Mouse (Mus musculus) lung, postnatal 0 days (tissue): ENCODE results near the gene Msmb. TPM values are rescaled to one million over a fixed set of nuclear protein-coding genes. Genes with fewer than 3 reads are reported as not detected.
A peak's percentile ranks its signal among the peaks of the same experiment; 100 is the strongest.

Experiments used
- ATAC-seq: fragments of 200-750 bp; cut with Nextera tagmentation; 2 replicates; pipeline ENCODE4 v1.8.0; 2017; ENCODE audit warnings: moderate library complexity
- DNase-seq: peaks from one replicate; pipeline ENCODE4 v3.0.0-alpha.2; 2016; ENCODE audit warnings: low spot score
- H3K27ac ChIP-seq: fragments of 300-500 bp; sonication (generic); 2 replicates; pipeline ENCODE4 v1.5.1; 2014; ENCODE audit warnings: antibody characterized with exemption, mild to moderate bottlenecking, low read length, mixed read lengths
- H3K27me3 ChIP-seq: fragments of 300-500 bp; sonication (generic); replicated peaks from 2 replicates; pipeline ENCODE4 v1.6.1; 2014; ENCODE audit warnings: low read length, mixed read lengths; ENCODE audit not compliant: insufficient read depth
- H3K36me3 ChIP-seq: fragments of 300-500 bp; sonication (generic); 2 replicates; pipeline ENCODE4 v1.6.1; 2014; ENCODE audit warnings: low read length, mixed read lengths; ENCODE audit not compliant: insufficient read depth
- H3K4me1 ChIP-seq: fragments of 300-500 bp; sonication (generic); 2 replicates; pipeline ENCODE4 v1.6.1; 2014; ENCODE audit warnings: antibody characterized with exemption, low read depth, low read length, mixed read lengths; ENCODE audit not compliant: insufficient read depth
- H3K4me2 ChIP-seq: fragments of 300-500 bp; sonication (generic); replicated peaks from 2 replicates; pipeline ENCODE4 v1.6.1; 2014; ENCODE audit warnings: low read depth, mild to moderate bottlenecking, low read length, moderate library complexity, mixed read lengths
- H3K4me3 ChIP-seq: fragments of 300-500 bp; sonication (generic); 2 replicates; pipeline ENCODE4 v1.5.1; 2014; ENCODE audit warnings: low read depth, low read length
- H3K9ac ChIP-seq: fragments of 300-500 bp; sonication (generic); replicated peaks from 2 replicates; pipeline ENCODE4 v1.6.1; 2014; ENCODE audit warnings: low read depth, mild to moderate bottlenecking
- H3K9me3 ChIP-seq: fragments of 300-500 bp; sonication (generic); 2 replicates; pipeline ENCODE4 v1.6.1; 2016; ENCODE audit warnings: low read length, mixed read lengths
- CTCF ChIP-seq: IDR thresholded peaks from 2 replicates; pipeline ENCODE4 v1.5.1; 2016; ENCODE audit warnings: antibody characterized with exemption, mild to moderate bottlenecking
- EP300 ChIP-seq: IDR thresholded peaks from 2 replicates; pipeline ENCODE4 v1.6.1; 2016; ENCODE audit warnings: antibody characterized with exemption, mild to moderate bottlenecking, control low read depth
- WGBS: fragments of 180-500 bp; shearing (Covaris S2); extraction: QIAGEN DNeasy Blood & Tissue Kit; methylation state at CpG from one replicate; pipeline ENCODE4 v1.1.7; 2014; 5-methylcytosine and 5-hydroxymethylcytosine counted together
- polyA plus RNA-seq: library from polyadenylated mRNA; unstranded; fragments of >200 nt; fragmentation: Nextera tagmentation; extraction: Ambion mirVana; gene quantifications from 2 replicates; pipeline ENCODE4 v1.2.1, GENCODE M21; 2015

The Msmb gene
- polyA plus RNA-seq, 1 experiment from 2014 or later: not detected

DNA sequence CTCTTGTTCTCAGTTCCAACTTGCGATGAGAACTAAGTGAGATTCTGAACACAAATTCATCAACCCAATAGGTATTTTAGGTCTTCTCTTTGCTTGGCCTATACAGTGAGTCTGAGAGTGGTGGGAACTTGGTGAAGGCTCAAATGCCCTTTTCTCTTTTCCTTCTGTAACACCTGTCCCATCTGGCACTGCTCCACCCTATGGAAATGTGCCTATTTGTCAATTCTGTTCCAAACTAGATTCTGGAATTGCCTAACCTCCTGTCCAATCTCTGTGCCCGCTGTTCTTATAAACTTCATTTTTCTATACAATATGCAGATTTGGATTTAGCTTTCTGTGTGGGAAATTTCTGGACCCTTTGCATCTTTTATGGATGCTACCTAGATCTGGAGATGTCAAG, 11.3 kb downstream of the Msmb start:
- no peak for TF ChIP-seq EP300
- no peak for TF ChIP-seq CTCF
- ATAC-seq (no peak), DNase-seq (no peak)
- Histone ChIP-seq H3K27me3 (peaks cover 3% of the 10 kb centered on the region; the same call in 1 of the 2 replicates), H3K4me2 (no peak overlapping the region), H3K4me1 (no peaks in the 10 kb centered on the region), H3K9ac (no peak overlapping the region), H3K36me3 (no peaks in the 10 kb centered on the region), H3K27ac (no peak overlapping the region), H3K9me3 (no peaks in the 10 kb centered on the region), H3K4me3 (no peak overlapping the region)
- 93% methylated on average over 2 of the region's 2 CpGs for WGBS

DNA sequence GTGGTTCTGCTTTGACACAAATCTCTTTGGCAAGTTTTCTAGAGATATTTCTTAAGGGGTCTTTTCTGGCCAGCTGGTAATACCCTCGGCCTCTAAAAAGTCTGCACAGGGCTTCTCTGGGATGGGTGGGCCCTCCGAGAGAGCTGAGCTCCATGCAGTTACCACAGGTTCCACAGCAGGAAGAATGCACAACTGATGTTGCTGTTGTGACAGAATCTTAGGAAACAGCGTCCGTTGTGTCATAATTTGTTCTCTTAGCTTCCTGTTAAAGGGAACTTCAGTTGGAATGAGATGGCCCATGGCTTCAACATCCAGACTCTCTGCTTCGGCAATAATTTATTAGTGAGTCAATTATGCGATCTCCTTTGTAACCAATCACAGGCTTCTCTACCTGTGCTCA, 12.9 kb downstream of the Msmb start:
- no peak overlapping the region for H3K9ac ChIP-seq
- WGBS: 80% methylated on average over 6 of the region's 6 CpGs
- H3K4me3 ChIP-seq: no peak overlapping the region
- no peak overlapping the region for H3K4me2 ChIP-seq
- no peak overlapping the region for H3K27ac ChIP-seq
- no peaks in the 10 kb centered on the region for H3K36me3 ChIP-seq
- TF ChIP-seq EP300: no peak
- no peak for TF ChIP-seq CTCF
- no peak for DNase-seq
- no peaks in the 10 kb centered on the region for H3K4me1 ChIP-seq
- H3K27me3 ChIP-seq: peaks cover 3% of the 10 kb centered on the region; the same call in 1 of the 2 replicates
- no peaks in the 10 kb centered on the region for H3K9me3 ChIP-seq
- ATAC-seq: no peak

DNA sequence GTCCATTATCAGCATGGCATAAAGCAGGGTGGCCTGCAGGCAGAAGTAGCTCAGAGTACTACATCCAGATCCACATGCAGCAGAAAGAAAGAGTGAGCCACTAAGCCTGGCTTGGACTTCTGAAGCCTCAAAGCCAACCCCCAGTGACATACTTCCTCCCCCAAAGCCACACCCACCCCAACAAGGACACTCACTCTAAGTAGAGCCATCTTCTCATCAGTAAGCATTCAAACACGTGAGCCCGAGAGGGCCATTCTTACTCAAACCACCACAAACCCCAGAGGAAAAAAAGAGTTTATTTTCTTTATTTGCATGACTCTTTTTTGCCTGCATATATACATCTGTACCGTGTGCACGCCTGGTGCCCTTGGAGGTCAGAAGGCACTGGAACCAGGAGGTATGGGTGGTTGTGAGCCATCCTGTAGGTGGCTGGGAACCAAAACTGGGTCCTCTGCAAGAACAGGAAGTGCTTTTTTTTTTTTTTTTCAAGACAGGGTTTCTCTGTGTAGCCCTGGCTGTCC, 17.4 kb downstream of the Msmb start:
- no peak overlapping the region for H3K9ac ChIP-seq
- H3K4me2 ChIP-seq: peak overlapping the region; percentile 47
- WGBS: 18% methylated on average over 4 of the region's 4 CpGs
- peak; percentile 38 for ATAC-seq
- TF ChIP-seq EP300: no peak
- no peak; the same call in 1 of the 2 replicates for TF ChIP-seq CTCF
- no peaks in the 10 kb centered on the region for H3K9me3 ChIP-seq
- no peaks in the 10 kb centered on the region for H3K36me3 ChIP-seq
- peak overlapping the region; percentile 81 for H3K4me3 ChIP-seq
- peak; percentile 40 for DNase-seq
- peak overlapping the region; percentile 5; the same call in 1 of the 2 replicates for H3K27ac ChIP-seq
- peaks cover 23% of the 10 kb centered on the region for H3K4me1 ChIP-seq
- H3K27me3 ChIP-seq: no peaks in the 10 kb centered on the region

DNA sequence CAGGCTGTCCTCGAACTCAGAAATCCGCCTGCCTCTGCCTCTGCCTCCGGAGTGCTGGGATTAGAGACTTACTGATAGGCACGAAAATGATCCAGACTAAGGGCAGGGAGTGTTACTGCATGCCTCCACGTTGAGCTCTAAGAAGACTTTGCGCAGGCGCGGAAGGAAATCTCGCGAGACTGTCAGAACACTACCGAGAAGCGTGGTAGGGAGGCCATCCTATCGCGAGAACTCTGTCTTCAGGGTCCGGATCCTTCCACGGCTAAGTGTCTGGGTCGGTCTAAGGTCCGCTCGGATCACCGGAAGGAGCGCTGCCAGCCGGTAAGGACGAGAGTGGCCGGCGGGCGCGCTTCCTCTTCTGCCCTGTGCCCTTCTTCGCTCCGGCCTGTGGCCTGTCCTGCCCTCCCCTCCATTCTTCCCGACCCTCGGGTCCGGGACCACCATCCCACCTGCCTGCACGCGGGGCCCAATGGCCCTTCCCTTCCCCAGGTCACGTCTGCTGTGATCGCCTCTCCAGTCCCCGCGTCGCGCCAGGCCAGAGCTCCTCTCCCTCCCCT, 17.9 kb downstream of the Msmb start, which contains the start of gene Ncoa4:
Ncoa4 (plus strand) TSS at position 176 of the 557 bp plus-strand sequence.
- TF ChIP-seq CTCF (peak; percentile 8), EP300 (peak; percentile 82)

DNA sequence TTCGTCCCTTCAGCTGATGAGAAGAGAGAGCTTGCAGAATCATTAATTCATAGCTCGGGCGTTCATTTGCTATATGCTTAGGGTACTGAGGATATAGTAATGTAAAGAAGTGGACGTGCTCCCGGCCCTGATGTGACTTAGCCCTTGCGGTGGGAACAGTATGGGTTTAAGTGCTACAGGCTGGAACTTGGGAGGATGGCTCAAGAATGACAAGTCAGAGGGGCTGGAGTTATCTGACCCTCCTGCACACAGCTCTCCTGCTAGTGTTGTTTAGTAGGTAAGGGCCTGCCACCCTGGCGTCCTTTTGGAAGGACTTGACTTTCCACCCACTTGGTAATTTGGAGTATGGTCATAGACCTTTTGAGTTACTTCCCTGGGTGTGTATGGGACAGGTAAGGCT, 18.7 kb downstream of the Msmb start:
- Histone ChIP-seq H3K9ac (peak overlapping the region; percentile 94), H3K4me1 (peaks cover 27% of the 10 kb centered on the region), H3K36me3 (no peaks in the 10 kb centered on the region), H3K27ac (peak overlapping the region; percentile 81), H3K4me3 (peak overlapping the region; percentile 81), H3K27me3 (no peaks in the 10 kb centered on the region), H3K4me2 (peak overlapping the region; percentile 77), H3K9me3 (no peaks in the 10 kb centered on the region)
- 24% methylated on average over 7 of the region's 7 CpGs for WGBS
- ATAC-seq (no peak), DNase-seq (no peak)
- TF ChIP-seq EP300: no peak
- TF ChIP-seq CTCF: no peak

More for the DNA sequence above, 17.9 kb downstream of the Msmb start, which contains the start of gene Ncoa4:
- H3K27me3 ChIP-seq: no peaks in the 10 kb centered on the region
- no peaks in the 10 kb centered on the region for H3K9me3 ChIP-seq
- peak; percentile 99 for DNase-seq
- WGBS: under 1% methylated on average over 40 of the region's 40 CpGs
- peak within 1 kb of the TSS; percentile 81 for H3K4me3 ChIP-seq
- no peaks in the 10 kb centered on the region for H3K36me3 ChIP-seq
- peak; percentile 98 for ATAC-seq
- peak within 1 kb of the TSS; percentile 94 for H3K9ac ChIP-seq
- peak within 1 kb of the TSS; percentile 77 for H3K4me2 ChIP-seq
- H3K4me1 ChIP-seq: peaks cover 25% of the 10 kb centered on the region
- peak within 1 kb of the TSS; percentile 81 for H3K27ac ChIP-seq

DNA sequence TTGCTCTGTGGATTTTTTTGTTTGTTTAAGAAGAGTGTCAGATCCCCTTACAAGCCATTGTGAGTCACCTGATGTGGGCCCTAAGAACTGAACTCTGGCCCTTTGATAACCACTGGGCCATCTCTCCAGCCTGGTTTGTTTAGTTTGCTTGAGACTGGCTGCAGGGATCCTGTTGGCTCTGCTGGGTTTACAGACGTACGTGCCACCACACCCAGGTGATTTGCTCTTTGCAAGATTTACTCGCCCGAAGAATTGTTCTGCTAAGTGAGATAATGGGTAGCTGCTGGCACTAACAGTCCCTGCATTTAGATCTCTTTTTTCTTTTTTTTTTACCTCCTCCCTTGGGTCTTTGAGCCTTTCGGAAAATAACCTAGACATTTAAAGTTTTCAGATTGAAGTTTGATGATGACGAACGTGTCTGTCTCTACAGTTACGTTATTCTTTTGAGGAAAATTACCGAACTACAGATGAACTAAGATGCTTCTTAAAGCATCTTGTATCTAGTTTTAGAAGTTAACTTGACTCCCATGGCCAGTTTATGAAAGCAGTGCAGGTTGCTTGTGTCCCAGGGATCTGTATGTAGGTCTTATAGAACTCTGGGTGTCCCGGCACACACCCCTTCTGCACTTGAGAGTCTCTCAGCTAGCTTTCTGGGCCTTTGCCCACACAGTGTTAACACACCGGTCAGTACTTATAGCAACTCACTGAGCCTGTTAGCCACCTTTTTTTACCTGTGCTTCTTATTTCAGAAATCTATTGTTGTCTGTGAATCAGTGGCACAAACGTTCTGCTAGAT, 19.5 kb downstream of the Msmb start:
- Histone ChIP-seq H3K4me1 (peaks cover 28% of the 10 kb centered on the region), H3K9me3 (no peaks in the 10 kb centered on the region), H3K9ac (no peak overlapping the region), H3K4me3 (peak overlapping the region; percentile 81; the same call in 1 of the 2 replicates), H3K4me2 (peak overlapping the region; percentile 77), H3K27me3 (no peaks in the 10 kb centered on the region), H3K27ac (no peak overlapping the region), H3K36me3 (no peaks in the 10 kb centered on the region)
- no peak for ATAC-seq
- peak; percentile 38 for DNase-seq
- WGBS: 69% methylated on average over 12 of the region's 12 CpGs
- TF ChIP-seq CTCF (no peak), EP300 (no peak)
